Mouse (Mus musculus): Measurements from ENCODE around the gene Zfand2a. TPM values are rescaled to one million over a fixed set of nuclear protein-coding genes. Genes with fewer than 3 reads are reported as not detected.
A peak's percentile ranks its signal among the peaks of the same experiment; 100 is the strongest.

Gene Zfand2a
- polyA plus RNA-seq, 1 experiment from 2014 or later = 9.6 TPM

DNA sequence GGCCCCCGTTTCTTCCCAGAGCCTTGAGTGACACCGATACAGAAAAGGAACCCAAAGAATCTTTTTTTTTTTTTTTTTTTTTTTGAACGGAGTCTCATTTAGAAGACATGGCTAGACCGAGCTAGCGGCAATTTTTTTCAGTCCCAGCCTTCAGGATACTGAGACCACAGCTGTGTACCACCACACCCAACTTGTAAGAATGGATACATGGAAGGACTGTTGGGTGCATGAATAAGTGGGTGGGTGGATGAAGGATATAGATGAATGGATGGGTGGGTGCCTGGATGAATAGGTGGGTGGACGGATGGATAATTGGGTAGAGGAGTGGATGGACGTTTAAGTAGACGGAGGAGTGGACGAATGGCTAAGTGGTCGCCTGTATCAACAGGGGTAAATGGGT, 24.4 kb downstream of the Zfand2a start:
- peak overlapping the region; percentile 83 for H3K27ac ChIP-seq
- no peaks in the 10 kb centered on the region for H3K27me3 ChIP-seq (ENCODE audit: poor library complexity, severe bottlenecking)
- peak overlapping the region; percentile 84 for H3K4me3 ChIP-seq
- peaks cover 26% of the 10 kb centered on the region for H3K36me3 ChIP-seq (replicated peaks)
- WGBS = 11% methylated on average over 10 of the region's 10 CpGs
- DNase-seq (ENCODE audit: extremely low spot score, low spot score) = no peak
- H3K4me1 ChIP-seq = peaks cover 24% of the 10 kb centered on the region
- no peaks in the 10 kb centered on the region for H3K9me3 ChIP-seq

DNA sequence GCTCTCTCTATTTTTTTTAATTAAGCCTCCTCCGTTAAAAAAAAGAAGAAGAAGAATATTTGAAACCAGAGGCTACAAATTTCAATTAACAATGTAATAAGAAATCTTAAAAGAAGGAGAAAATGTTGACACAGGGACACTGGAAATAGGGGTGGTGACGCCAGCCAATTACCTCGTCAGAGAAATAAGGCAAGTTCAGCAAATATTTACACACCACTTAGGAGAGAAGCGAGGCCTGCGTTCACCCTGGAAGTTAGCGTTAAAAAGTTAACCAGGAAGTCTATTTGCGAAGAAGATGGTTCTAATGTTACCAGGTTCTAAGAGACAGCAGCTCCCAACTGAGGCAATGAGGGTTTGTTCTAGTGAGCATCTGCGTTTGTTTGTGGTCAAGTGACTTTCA, 27.1 kb downstream of the Zfand2a start:
- H3K27me3 ChIP-seq (ENCODE audit: poor library complexity, severe bottlenecking) = no peaks in the 10 kb centered on the region
- no peak overlapping the region for H3K4me3 ChIP-seq
- peaks cover 53% of the 10 kb centered on the region for H3K36me3 ChIP-seq (replicated peaks)
- 94% methylated on average over 8 of the region's 8 CpGs for WGBS
- no peaks in the 10 kb centered on the region for H3K9me3 ChIP-seq
- H3K27ac ChIP-seq = no peak overlapping the region
- peaks cover 24% of the 10 kb centered on the region for H3K4me1 ChIP-seq
- DNase-seq (ENCODE audit: extremely low spot score, low spot score) = no peak

DNA sequence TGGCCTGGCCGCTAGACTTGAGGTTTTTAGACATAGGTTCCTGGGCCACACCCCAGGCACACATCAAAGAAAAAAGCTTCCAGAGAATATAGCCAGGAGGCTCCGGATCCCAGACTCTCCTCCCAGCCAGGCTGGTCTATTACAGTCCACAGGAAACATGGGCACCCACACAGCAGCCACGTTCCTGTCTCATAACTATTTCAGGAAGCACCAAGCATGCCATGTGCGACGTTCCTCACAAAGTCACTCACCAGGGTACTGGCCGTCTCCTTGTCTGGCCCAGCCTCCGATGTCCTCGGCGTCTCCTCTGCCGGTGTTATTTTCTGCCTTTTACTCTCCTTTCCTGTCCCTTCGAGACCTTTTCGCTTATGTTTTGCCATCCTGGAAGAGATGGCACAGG, 29.2 kb downstream of the Zfand2a start:
- Histone ChIP-seq H3K27me3 (ENCODE audit: poor library complexity, severe bottlenecking) (no peaks in the 10 kb centered on the region), H3K9me3 (no peaks in the 10 kb centered on the region), H3K36me3 (replicated peaks) (peaks cover 57% of the 10 kb centered on the region), H3K4me1 (peaks cover 16% of the 10 kb centered on the region), H3K27ac (no peak overlapping the region), H3K4me3 (no peak overlapping the region)
- DNase-seq (ENCODE audit: extremely low spot score, low spot score) = no peak
- WGBS = 94% methylated on average over 12 of the region's 12 CpGs

DNA sequence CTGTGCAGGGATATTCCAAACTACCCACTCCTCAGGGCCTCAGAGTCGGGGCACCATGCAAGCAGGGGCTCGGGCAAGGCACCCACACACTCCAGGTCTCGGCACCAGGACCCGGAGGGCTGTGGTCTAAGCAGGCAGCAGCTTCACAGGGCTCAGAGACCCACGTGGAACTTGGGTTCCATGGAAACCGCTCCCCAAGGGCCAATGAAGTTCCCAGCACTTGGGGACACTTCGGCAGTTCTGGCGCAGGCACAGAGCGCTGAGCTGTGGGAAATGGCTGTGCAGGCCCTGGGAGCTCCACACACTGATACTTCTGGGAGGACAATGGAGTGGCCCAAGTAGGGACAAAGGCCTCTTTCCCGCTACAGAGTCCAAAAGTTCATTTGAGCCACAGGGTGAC, 31.3 kb downstream of the Zfand2a start:
- Histone ChIP-seq H3K4me1 (peaks cover 9% of the 10 kb centered on the region), H3K36me3 (replicated peaks) (peaks cover 54% of the 10 kb centered on the region)
- WGBS = 93% methylated on average over 10 of the region's 10 CpGs

DNA sequence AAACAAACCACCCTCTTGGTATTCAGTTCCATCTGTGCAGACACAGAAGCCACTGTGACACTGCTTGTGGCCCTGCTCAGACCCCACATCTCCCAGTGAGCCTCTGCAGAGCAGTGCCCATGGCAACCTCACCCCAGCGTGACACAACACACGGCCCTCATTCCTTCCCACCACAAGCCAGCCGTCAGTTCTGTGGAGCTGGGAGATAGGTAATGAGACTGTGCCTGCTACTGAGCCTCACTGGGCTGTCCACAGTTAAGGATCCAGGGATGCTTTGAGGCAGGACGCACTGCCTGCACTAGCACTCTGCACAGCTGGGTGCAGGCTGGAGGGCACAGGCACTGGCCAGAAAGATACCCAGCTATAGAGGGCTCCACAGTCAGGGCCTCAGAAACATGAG, 34.4 kb downstream of the Zfand2a start:
- no peaks in the 10 kb centered on the region for H3K27me3 ChIP-seq (ENCODE audit: poor library complexity, severe bottlenecking)
- peak overlapping the region; percentile 40; the same call in 1 of the 2 replicates for H3K27ac ChIP-seq
- DNase-seq (ENCODE audit: extremely low spot score, low spot score) = no peak
- peaks cover 15% of the 10 kb centered on the region for H3K4me1 ChIP-seq
- no peak overlapping the region for H3K4me3 ChIP-seq
- peaks cover 32% of the 10 kb centered on the region for H3K36me3 ChIP-seq (replicated peaks)
- H3K9me3 ChIP-seq = no peaks in the 10 kb centered on the region
- 76% methylated on average over 4 of the region's 4 CpGs for WGBS

More for the DNA sequence above, 31.3 kb downstream of the Zfand2a start:
- Histone ChIP-seq H3K27ac (no peak overlapping the region), H3K4me3 (no peak overlapping the region), H3K9me3 (no peaks in the 10 kb centered on the region), H3K27me3 (ENCODE audit: poor library complexity, severe bottlenecking) (no peaks in the 10 kb centered on the region)
- no peak for DNase-seq (ENCODE audit: extremely low spot score, low spot score)

DNA sequence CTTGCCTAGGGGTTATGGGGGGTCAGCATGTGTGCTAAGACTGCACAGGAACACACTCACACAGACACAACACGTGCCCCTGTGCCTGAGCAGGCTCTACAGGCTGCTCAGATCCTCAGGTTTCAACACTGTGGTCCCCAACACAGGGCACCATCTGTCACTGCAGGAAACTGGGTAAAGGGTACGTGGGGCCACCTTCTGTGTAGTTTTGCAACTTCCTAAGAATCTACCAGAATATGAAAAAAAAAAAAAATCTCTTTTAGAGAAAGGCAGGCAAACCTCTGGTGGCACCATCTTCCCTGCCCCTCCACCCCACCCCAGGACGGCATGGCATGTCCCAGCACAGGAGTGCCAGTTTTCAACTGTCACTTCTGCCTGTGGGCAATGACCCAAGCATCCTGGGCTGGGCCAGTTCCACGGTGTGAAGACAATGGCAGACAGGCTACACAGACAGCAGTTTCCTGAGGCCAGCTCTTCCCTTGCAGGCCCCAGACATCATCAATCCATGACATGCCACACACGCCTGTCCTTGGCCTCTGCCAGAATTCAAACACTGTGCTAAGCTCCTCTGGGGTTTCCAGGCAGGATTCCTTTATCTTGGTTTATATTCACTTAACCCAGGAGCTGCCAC, 35.1 kb downstream of the Zfand2a start:
- no peak for DNase-seq (ENCODE audit: extremely low spot score, low spot score)
- Histone ChIP-seq H3K4me1 (peaks cover 15% of the 10 kb centered on the region), H3K36me3 (replicated peaks) (peaks cover 25% of the 10 kb centered on the region), H3K4me3 (no peak overlapping the region; the same call in 1 of the 2 replicates), H3K9me3 (no peaks in the 10 kb centered on the region), H3K27me3 (ENCODE audit: poor library complexity, severe bottlenecking) (no peaks in the 10 kb centered on the region), H3K27ac (peak overlapping the region; percentile 40; the same call in 1 of the 2 replicates)
- 83% methylated on average over 5 of the region's 5 CpGs for WGBS

DNA sequence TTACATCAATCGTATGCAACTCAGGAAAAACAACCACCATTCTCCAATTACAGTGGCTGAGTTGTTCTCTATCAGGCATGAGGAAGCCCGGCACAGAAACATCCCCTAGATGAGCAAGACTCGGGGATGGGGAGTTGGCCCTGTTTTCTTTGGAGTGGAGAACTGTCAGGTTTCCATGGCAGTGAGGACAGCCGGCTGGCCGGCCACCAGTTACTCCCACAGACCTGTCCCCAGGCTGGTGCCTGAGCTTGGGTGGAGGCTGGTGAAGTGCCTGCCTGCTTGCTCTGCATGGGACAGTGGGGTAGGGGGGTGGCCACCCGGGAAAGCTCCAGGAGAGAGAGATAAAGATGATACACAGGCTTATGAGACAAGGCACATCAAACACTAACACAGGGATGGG, 36.3 kb downstream of the Zfand2a start:
- 89% methylated on average over 6 of the region's 6 CpGs for WGBS
- peaks cover 15% of the 10 kb centered on the region for H3K4me1 ChIP-seq
- no peak for DNase-seq (ENCODE audit: extremely low spot score, low spot score)

DNA sequence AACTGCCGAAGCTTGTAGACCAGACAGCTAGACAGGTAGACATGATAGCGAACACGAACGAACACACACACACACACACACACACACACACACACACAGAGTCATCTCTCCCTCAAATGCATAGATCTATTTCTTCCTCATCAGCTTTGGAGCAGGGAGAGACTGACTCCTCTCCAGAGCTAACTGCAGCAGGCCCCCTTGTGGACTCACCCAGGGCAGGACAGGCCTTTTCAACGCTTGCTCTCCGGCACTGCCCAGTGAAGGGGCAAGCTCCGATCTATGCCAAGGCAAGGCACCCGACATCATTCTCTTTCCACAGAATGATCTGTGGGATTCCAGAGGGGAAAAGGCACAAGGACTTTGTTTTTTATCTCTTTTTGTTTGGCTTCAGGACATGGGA, 39.1 kb downstream of the Zfand2a start:
- Histone ChIP-seq H3K9me3 (no peaks in the 10 kb centered on the region), H3K27ac (no peak overlapping the region), H3K27me3 (ENCODE audit: poor library complexity, severe bottlenecking) (no peaks in the 10 kb centered on the region), H3K36me3 (replicated peaks) (no peaks in the 10 kb centered on the region), H3K4me1 (peaks cover 15% of the 10 kb centered on the region), H3K4me3 (no peak overlapping the region)
- 93% methylated on average over 8 of the region's 8 CpGs for WGBS
- DNase-seq (ENCODE audit: extremely low spot score, low spot score) = no peak

More for the DNA sequence above, 36.3 kb downstream of the Zfand2a start:
- Histone ChIP-seq H3K4me3 (no peak overlapping the region), H3K9me3 (no peaks in the 10 kb centered on the region), H3K27me3 (ENCODE audit: poor library complexity, severe bottlenecking) (no peaks in the 10 kb centered on the region), H3K36me3 (replicated peaks) (peaks cover 13% of the 10 kb centered on the region), H3K27ac (no peak overlapping the region)

DNA sequence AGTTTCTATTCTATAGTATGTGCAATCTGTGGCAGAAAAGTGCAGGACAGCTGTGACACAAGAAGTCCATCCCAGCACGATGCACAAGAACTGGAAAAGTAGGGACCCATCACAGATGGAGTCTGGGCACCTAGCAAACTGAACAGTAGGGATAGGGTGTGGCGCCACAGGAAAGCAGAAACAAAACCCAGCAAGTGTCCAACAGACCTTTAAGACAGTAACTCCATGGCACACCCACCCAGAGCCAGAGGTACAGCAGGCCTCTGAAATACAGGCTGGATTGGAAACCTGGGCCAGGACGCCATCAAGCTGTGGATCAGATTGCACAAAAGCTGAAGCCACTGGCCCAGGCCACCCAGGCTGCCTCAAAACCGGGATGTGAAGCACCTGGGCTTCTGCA, 41.4 kb downstream of the Zfand2a start:
- Histone ChIP-seq H3K27ac (peak overlapping the region; percentile 56; the same call in 1 of the 2 replicates), H3K4me3 (no peak overlapping the region)
- 80% methylated on average over 4 of the region's 4 CpGs for WGBS

DNA sequence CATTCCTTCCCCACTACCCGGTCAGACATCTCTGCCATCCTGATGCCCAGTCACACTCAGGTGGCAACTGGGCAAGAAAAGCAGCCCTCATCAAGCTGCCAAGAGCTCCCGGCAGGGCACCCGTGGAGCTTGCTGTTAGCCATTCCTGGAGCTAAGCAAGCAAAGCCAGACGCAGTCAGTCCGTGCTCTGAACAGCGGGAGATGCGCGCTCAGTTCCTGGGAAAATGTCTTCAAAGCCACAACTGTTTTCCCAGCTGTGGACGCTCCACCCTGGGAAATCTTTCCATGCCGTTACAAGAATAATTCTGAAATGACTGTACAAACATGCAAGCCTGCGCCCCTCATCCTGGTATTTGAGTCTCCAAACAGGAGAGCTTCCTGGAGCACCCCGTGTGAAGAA, 41.9 kb downstream of the Zfand2a start:
- 90% methylated on average over 12 of the region's 12 CpGs for WGBS
- no peaks in the 10 kb centered on the region for H3K27me3 ChIP-seq (ENCODE audit: poor library complexity, severe bottlenecking)
- no peak for DNase-seq (ENCODE audit: extremely low spot score, low spot score)
- no peak overlapping the region for H3K4me3 ChIP-seq
- peak overlapping the region; percentile 56; the same call in 1 of the 2 replicates for H3K27ac ChIP-seq
- peaks cover 8% of the 10 kb centered on the region for H3K4me1 ChIP-seq
- H3K9me3 ChIP-seq = no peaks in the 10 kb centered on the region
- H3K36me3 ChIP-seq (replicated peaks) = no peaks in the 10 kb centered on the region

More for the DNA sequence above, 41.4 kb downstream of the Zfand2a start:
- no peaks in the 10 kb centered on the region for H3K27me3 ChIP-seq (ENCODE audit: poor library complexity, severe bottlenecking)
- no peaks in the 10 kb centered on the region for H3K36me3 ChIP-seq (replicated peaks)
- no peak for DNase-seq (ENCODE audit: extremely low spot score, low spot score)
- no peaks in the 10 kb centered on the region for H3K9me3 ChIP-seq
- peaks cover 8% of the 10 kb centered on the region for H3K4me1 ChIP-seq

DNA sequence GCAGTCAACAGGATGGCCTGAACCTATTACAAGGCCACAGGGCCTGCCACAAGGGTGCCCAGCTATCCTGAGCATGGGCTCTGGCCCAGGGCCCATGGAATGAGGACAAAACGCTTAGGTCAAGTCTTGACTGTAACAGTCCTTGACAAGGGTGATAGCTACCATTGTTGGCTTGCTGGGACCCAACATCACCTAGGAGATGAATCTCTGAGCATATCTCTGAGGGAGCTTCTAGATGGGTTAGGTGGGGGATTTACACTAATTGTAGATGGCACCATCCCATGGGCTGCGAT, 42.7 kb downstream of the Zfand2a start:
- Histone ChIP-seq H3K27me3 (ENCODE audit: poor library complexity, severe bottlenecking) (no peaks in the 10 kb centered on the region), H3K9me3 (no peaks in the 10 kb centered on the region), H3K4me3 (no peak overlapping the region), H3K36me3 (replicated peaks) (0 out of 2 replicates have a peak, but pooled peaks cover 3% of the 10 kb centered on the region), H3K4me1 (peaks cover 8% of the 10 kb centered on the region), H3K27ac (no peak overlapping the region)
- 89% methylated on average over 2 of the region's 2 CpGs for WGBS
- DNase-seq (ENCODE audit: extremely low spot score, low spot score) = no peak

DNA sequence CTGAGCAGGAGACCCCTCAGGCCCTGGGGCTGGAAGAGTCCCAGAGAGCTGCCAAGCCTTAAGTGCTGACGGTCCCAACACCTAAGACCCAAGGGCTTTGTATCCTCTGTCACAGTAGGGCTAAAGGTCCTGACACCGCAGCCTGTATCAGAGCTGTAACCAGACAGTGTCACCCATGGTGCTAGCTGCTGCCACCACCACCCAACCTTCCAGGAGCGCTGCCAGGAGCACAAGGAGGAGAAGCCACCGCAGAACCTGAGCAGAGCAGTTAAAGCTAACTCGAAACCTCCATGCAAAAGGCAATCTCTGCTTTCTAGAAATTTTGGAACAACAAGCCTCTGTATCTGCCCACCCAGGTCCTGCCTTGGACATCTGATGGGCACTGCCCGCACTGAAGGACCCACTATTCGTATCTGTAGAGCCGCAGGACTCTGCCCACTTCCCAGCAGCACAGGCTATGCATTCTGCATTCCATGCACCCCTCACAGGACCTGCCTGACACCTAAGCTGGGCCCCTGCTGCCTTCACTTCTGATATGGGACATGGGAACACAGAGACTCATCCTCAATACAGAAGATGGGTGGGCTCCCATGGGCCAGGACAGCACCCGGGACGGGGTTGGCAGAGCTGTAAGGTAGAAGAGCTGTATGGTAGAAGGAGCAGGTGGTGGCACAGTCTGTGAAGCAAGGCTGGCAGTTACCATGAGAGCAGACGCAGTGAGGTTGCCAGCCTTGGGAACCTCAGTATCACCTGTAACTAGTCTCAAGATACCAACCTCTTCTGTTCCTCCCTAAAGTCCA, 43.2 kb downstream of the Zfand2a start:
- DNase-seq (ENCODE audit: extremely low spot score, low spot score) = no peak
- peaks cover 9% of the 10 kb centered on the region for H3K4me1 ChIP-seq
- no peak overlapping the region for H3K4me3 ChIP-seq
- no peaks in the 10 kb centered on the region for H3K27me3 ChIP-seq (ENCODE audit: poor library complexity, severe bottlenecking)
- peaks cover 5% of the 10 kb centered on the region; the same call in 1 of the 2 replicates for H3K36me3 ChIP-seq (replicated peaks)
- no peaks in the 10 kb centered on the region for H3K9me3 ChIP-seq
- WGBS = 94% methylated on average over 11 of the region's 11 CpGs
- H3K27ac ChIP-seq = no peak overlapping the region

DNA sequence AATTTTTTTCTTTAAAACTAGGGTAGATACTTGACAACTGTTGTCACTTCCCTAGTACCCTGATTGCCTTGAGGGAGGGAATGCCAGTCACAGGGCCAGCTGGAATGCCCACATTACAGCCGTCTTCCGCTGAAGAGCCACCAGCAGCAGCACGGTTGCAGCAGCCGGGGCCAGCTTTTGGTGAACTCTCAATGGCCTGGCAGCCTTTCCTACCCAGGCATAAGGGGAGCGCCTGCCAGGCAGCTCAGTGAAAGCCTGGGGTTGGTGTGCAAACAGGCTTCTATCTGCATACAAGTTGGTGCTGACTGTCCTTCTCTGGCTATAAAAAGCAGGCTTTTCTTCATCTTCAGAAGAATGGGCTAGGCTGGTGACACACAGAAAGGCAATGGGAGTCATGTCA, 43.9 kb downstream of the Zfand2a start:
- Histone ChIP-seq H3K4me3 (no peak overlapping the region), H3K4me1 (peaks cover 11% of the 10 kb centered on the region), H3K36me3 (replicated peaks) (peaks cover 5% of the 10 kb centered on the region; the same call in 1 of the 2 replicates), H3K27me3 (ENCODE audit: poor library complexity, severe bottlenecking) (no peaks in the 10 kb centered on the region), H3K27ac (no peak overlapping the region), H3K9me3 (no peaks in the 10 kb centered on the region)
- DNase-seq (ENCODE audit: extremely low spot score, low spot score) = no peak
- 94% methylated on average over 5 of the region's 5 CpGs for WGBS

Measured in forebrain, embryonic 10.5 days (tissue).